21 mouse cellular contexts compared by ENCODE assay signal in genomic region chr6:8655454-8655853, GRCm38 (mm10).
DNase-seq lines count a peak whose midpoint lies in the region; ATAC-seq lines count a peak whose summit lies in the region.
"Had no signal": no experiment of that assay in that cellular context is flagged by ENCODE, and none has a peak within 500 bp of the region (broad histone marks: within the 10 kb centered on the region; RNA-seq: fewer than 3 reads in every experiment).

No protein-coding gene starts in this region.

- H3K27ac ChIP-seq in heart, embryonic 10.5 days: no peak overlapping the region
- no peak overlapping the region for H3K27ac ChIP-seq in heart, embryonic 12.5 days (ENCODE audit: poor library complexity, severe bottlenecking)
- no peak overlapping the region for H3K27ac ChIP-seq in liver, embryonic 11.5 days (ENCODE audit: low read depth, low read length)
- H3K27ac ChIP-seq: embryonic facial prominence, embryonic 10.5 days; embryonic facial prominence, embryonic 12.5 days; forebrain, embryonic 13.5 days; forebrain, embryonic 15.5 days had no signal

- H3K4me1 ChIP-seq in heart, embryonic 10.5 days: peaks cover 15% of the 10 kb centered on the region; the same call in 1 of the 2 replicates
- peaks cover 17% of the 10 kb centered on the region for H3K4me1 ChIP-seq in heart, embryonic 12.5 days (replicated peaks)
- no peaks in the 10 kb centered on the region for H3K4me1 ChIP-seq in liver, embryonic 11.5 days (replicated peaks; ENCODE audit: control insufficient read depth, insufficient read depth, low read length)

- no peaks in the 10 kb centered on the region for H3K27me3 ChIP-seq in heart, embryonic 10.5 days (ENCODE audit: insufficient read depth, poor library complexity, severe bottlenecking)
- H3K27me3 ChIP-seq in heart, embryonic 12.5 days (replicated peaks): no peaks in the 10 kb centered on the region
- H3K27me3 ChIP-seq in liver, embryonic 11.5 days (replicated peaks; ENCODE audit: control insufficient read depth, insufficient read depth, low read length): no peaks in the 10 kb centered on the region
- H3K27me3 ChIP-seq: embryonic facial prominence, embryonic 12.5 days; forebrain, embryonic 13.5 days; forebrain, embryonic 15.5 days had no signal

- no peak overlapping the region for H3K4me3 ChIP-seq in heart, embryonic 10.5 days
- no peak overlapping the region for H3K4me3 ChIP-seq in heart, embryonic 12.5 days
- H3K4me3 ChIP-seq in liver, embryonic 11.5 days (ENCODE audit: low read depth, low read length): no peak overlapping the region
- H3K4me3 ChIP-seq: embryonic facial prominence, embryonic 10.5 days; embryonic facial prominence, embryonic 12.5 days; forebrain, embryonic 13.5 days; forebrain, embryonic 15.5 days had no signal

- ATAC-seq in heart, embryonic 12.5 days (ENCODE audit: insufficient number of reproducible peaks, low FRiP score): no peak
- peak; percentile 79 for ATAC-seq in granulocyte monocyte progenitor cell, adult 5-6 weeks (replicated peaks; ENCODE audit: poor library complexity, severe bottlenecking)
- ATAC-seq in megakaryocyte progenitor cell, adult 5-6 weeks (replicated peaks; ENCODE audit: poor library complexity): peak; percentile 57
- ATAC-seq in liver, embryonic 11.5 days (replicated peaks; ENCODE audit: low FRiP score): no peak
- ATAC-seq: forebrain, embryonic 13.5 days; forebrain, embryonic 15.5 days had no signal

- no peaks in the 10 kb centered on the region for H3K9me3 ChIP-seq in heart, embryonic 10.5 days
- H3K9me3 ChIP-seq in heart, embryonic 12.5 days (replicated peaks): no peaks in the 10 kb centered on the region
- H3K9me3 ChIP-seq in liver, embryonic 11.5 days (ENCODE audit: control insufficient read depth, low read length): no peaks in the 10 kb centered on the region
- H3K9me3 ChIP-seq: embryonic facial prominence, embryonic 10.5 days; embryonic facial prominence, embryonic 12.5 days; forebrain, embryonic 13.5 days; forebrain, embryonic 15.5 days had no signal

- no peak overlapping the region for H3K4me2 ChIP-seq in heart, embryonic 12.5 days
- no peak overlapping the region for H3K4me2 ChIP-seq in liver, embryonic 11.5 days
- H3K4me2 ChIP-seq: embryonic facial prominence, embryonic 12.5 days; forebrain, embryonic 13.5 days; forebrain, embryonic 15.5 days had no signal

- no peak overlapping the region for H3K9ac ChIP-seq in heart, embryonic 12.5 days
- no peak overlapping the region for H3K9ac ChIP-seq in liver, embryonic 11.5 days (ENCODE audit: low read depth, low read length)
- H3K9ac ChIP-seq: embryonic facial prominence, embryonic 12.5 days; forebrain, embryonic 13.5 days; forebrain, embryonic 15.5 days; forebrain, postnatal 0 days had no signal

- DNase-seq in heart, embryonic 10.5 days (ENCODE audit: low spot score): peak; percentile 3
- no peak for DNase-seq in liver, embryonic 11.5 days (ENCODE audit: low spot score)
- DNase-seq in frontal cortex, postnatal 25 days (ENCODE audit: low spot score in 2 of 2): no peak
- DNase-seq: adrenal gland, adult 2 months; adrenal gland, postnatal 10 days; adrenal gland, postnatal 25 days; B cell, adult 2 months; cerebellum, adult 11 months; cerebellum, adult 18-20 months; cerebellum, adult 8-10 months; cerebellum, adult 9-11 months; cerebellum, postnatal 14 days; cerebellum, postnatal 36 days; forebrain, postnatal 0 days had no signal

- WGBS in heart, embryonic 10.5 days: 81% methylated on average over 2 of the region's 2 CpGs
- WGBS in heart, embryonic 12.5 days: 83% methylated on average over 2 of the region's 2 CpGs
- 77% methylated on average over 2 of the region's 2 CpGs for WGBS in liver, embryonic 11.5 days

- H3K36me3 ChIP-seq in heart, embryonic 10.5 days: peaks cover 8% of the 10 kb centered on the region; the same call in 1 of the 2 replicates
- peaks cover 6% of the 10 kb centered on the region; the same call in 1 of the 2 replicates for H3K36me3 ChIP-seq in heart, embryonic 12.5 days
- H3K36me3 ChIP-seq in liver, embryonic 11.5 days (ENCODE audit: control insufficient read depth, insufficient read depth, low read length): no peaks in the 10 kb centered on the region; the same call in 1 of the 2 replicates
- H3K36me3 ChIP-seq: embryonic facial prominence, embryonic 10.5 days; embryonic facial prominence, embryonic 12.5 days; forebrain, embryonic 15.5 days had no signal

Comparison
In these comparisons a context has a peak if more than half of its experiments do, and no peak if none do; other contexts are left out.
1. ATAC-seq: peak in granulocyte monocyte progenitor cell, adult 5-6 weeks (single experiment) and megakaryocyte progenitor cell, adult 5-6 weeks (single experiment); none in heart, embryonic 12.5 days (single experiment) and liver, embryonic 11.5 days (single experiment).